Comparison of ENCODE assay signal across 10 mouse cellular contexts in genomic region chr4:62606542-62606882, GRCm38 (mm10). TPM values are rescaled to one million over a fixed set of nuclear protein-coding genes. Genes with fewer than 3 reads are reported as not detected.
DNase-seq lines count a peak whose midpoint lies in the region; ATAC-seq lines count a peak whose summit lies in the region.
"Had no signal": no experiment of that assay in that cellular context is flagged by ENCODE, and none has a peak within 500 bp of the region (broad histone marks: within the 10 kb centered on the region; RNA-seq: fewer than 3 reads in every experiment).

No protein-coding gene starts in this region.

- no peaks in the 10 kb centered on the region for H3K9me3 ChIP-seq in kidney, embryonic 16.5 days (ENCODE audit: low read length)
- H3K9me3 ChIP-seq: liver, embryonic 15.5 days had no signal

- no peak overlapping the region for H3K4me3 ChIP-seq in kidney, embryonic 16.5 days (ENCODE audit: low read length)
- H3K4me3 ChIP-seq: liver, embryonic 15.5 days had no signal

- no peak overlapping the region for H3K4me2 ChIP-seq in kidney, embryonic 16.5 days (replicated peaks; ENCODE audit: low read depth, low read length)
- H3K4me2 ChIP-seq: liver, embryonic 15.5 days had no signal

- H3K36me3 ChIP-seq in kidney, embryonic 16.5 days (ENCODE audit: insufficient read depth, low read length), result no peaks in the 10 kb centered on the region
- H3K36me3 ChIP-seq: liver, embryonic 15.5 days had no signal

- DNase-seq in cerebellum, adult 9-10 months, result peak; percentile 56
- DNase-seq in kidney, adult 8-10 months, result no peak
- DNase-seq in adrenal gland, postnatal 36 days, result peak; percentile 87 to 89
- peak; percentile 41 to 70 for DNase-seq in kidney, postnatal 25 days
- no peak for DNase-seq in gastrocnemius, postnatal 4 days (ENCODE audit: low spot score in 2 of 2)

- ATAC-seq in cerebellum, adult (ENCODE audit: insufficient number of reproducible peaks, low FRiP score, low TSS enrichment), result no peak
- no peak for ATAC-seq in kidney, embryonic 16.5 days (ENCODE audit: low FRiP score, low TSS enrichment)
- no peak for ATAC-seq in monocyte, adult 5-6 weeks (replicated peaks; ENCODE audit: insufficient number of reproducible peaks, low FRiP score, low TSS enrichment, poor library complexity, severe bottlenecking)
- ATAC-seq: inflammation-experienced regulatory T-cells, adult 6 months had no signal

- no peaks in the 10 kb centered on the region for H3K27me3 ChIP-seq in kidney, embryonic 16.5 days (ENCODE audit: insufficient read depth, low read length)
- H3K27me3 ChIP-seq: liver, embryonic 15.5 days had no signal

- peaks cover 22% of the 10 kb centered on the region for H3K4me1 ChIP-seq in kidney, embryonic 16.5 days (ENCODE audit: insufficient read depth, low read length)
- H3K4me1 ChIP-seq: liver, embryonic 15.5 days had no signal

- H3K27ac ChIP-seq in kidney, embryonic 16.5 days (ENCODE audit: low read length), result no peak overlapping the region; the same call in 1 of the 2 replicates
- H3K27ac ChIP-seq: liver, embryonic 15.5 days had no signal

- WGBS in kidney, embryonic 16.5 days, result 35% methylated on average over 7 of the region's 7 CpGs

- 0 out of 2 replicates have a peak overlapping the region, but pooled peaks have one; percentile 5 for H3K9ac ChIP-seq in kidney, embryonic 16.5 days (replicated peaks; ENCODE audit: low read length)
- H3K9ac ChIP-seq: liver, embryonic 15.5 days had no signal

RNA-seq across cellular contexts. Expression of gene Rgs3, which starts 46.9 kb away (rescaled TPM):
- 57.7 and 62.0 TPM in 2 replicates for polyA plus RNA-seq in kidney, embryonic 16.5 days (2015; fragmentation: Nextera tagmentation; extraction: Ambion mirVana)
- 10 to 100 TPM; 27.3 to 40.2 TPM for total RNA-seq in adrenal gland, postnatal 36 days (2021)
- 74.1 to 183 TPM (median 86.7 TPM) in 3 replicates for total RNA-seq in monocyte, adult 5-6 weeks (2017)
- 10 to 100 TPM; 36.9 to 44.0 TPM for total RNA-seq in gastrocnemius, postnatal 4 days (2021)

Comparison
In these comparisons a context has a peak if more than half of its experiments do, and no peak if none do; other contexts are left out.
1. DNase-seq: peak in cerebellum, adult 9-10 months (single experiment), adrenal gland, postnatal 36 days (2 of 2) and kidney, postnatal 25 days (2 of 2); none in kidney, adult 8-10 months (0 of 2) and gastrocnemius, postnatal 4 days (0 of 2).